Mouse (Mus musculus) cerebellum, adult 9-10 months (tissue): ENCODE results near the gene Syne1.
A peak's percentile ranks its signal among the peaks of the same experiment; 100 is the strongest.

ENCODE experiments used
- DNase-seq: peaks from one replicate; pipeline ENCODE4 v3.0.0; 2022

Gene Syne1

GRCm38 (mm10) chr10:5124757-5125156, 426.5 kb downstream of the Syne1 start:
- peak; percentile 56 for DNase-seq

GRCm38 (mm10) chr10:5116720-5117119, 434.6 kb downstream of the Syne1 start:
- DNase-seq, result no peak

- no peak for DNase-seq
Measured at GRCm38 (mm10) chr10:5116155-5116554, 435.1 kb downstream of the Syne1 start.

- DNase-seq, result no peak
Measured at GRCm38 (mm10) chr10:5110773-5111172, 440.5 kb downstream of the Syne1 start.

- no peak for DNase-seq
Measured at GRCm38 (mm10) chr10:5097754-5098137, 453.5 kb downstream of the Syne1 start.

GRCm38 (mm10) chr10:5096996-5097753, 454.1 kb downstream of the Syne1 start:
- DNase-seq, result no peak

- no peak for DNase-seq
Measured at GRCm38 (mm10) chr10:5089133-5089532, 462.1 kb downstream of the Syne1 start.

GRCm38 (mm10) chr10:5087336-5087735, 463.9 kb downstream of the Syne1 start:
- DNase-seq, result no peak

- no peak for DNase-seq
Measured at GRCm38 (mm10) chr10:5086329-5086728, 465.0 kb downstream of the Syne1 start.

- DNase-seq, result no peak
Measured at GRCm38 (mm10) chr10:5085792-5086191, 465.5 kb downstream of the Syne1 start.

GRCm38 (mm10) chr10:5083716-5084115, 467.6 kb downstream of the Syne1 start:
- DNase-seq, result no peak

GRCm38 (mm10) chr10:5079945-5080468, 471.3 kb downstream of the Syne1 start:
- peak; percentile 53 for DNase-seq

- DNase-seq, result no peak
Measured at GRCm38 (mm10) chr10:5075724-5076123, 475.6 kb downstream of the Syne1 start.

- DNase-seq, result no peak
Measured at GRCm38 (mm10) chr10:5072054-5072453, 479.2 kb downstream of the Syne1 start.

- DNase-seq, result no peak
Measured at GRCm38 (mm10) chr10:5070941-5071231, 480.4 kb downstream of the Syne1 start.

- DNase-seq, result no peak
Measured at GRCm38 (mm10) chr10:5070168-5070940, 480.9 kb downstream of the Syne1 start.

- peak; percentile 68 for DNase-seq
Measured at GRCm38 (mm10) chr10:5068676-5069265, 482.5 kb downstream of the Syne1 start, which contains the start of gene Gm10097. Gene Gm10097, plus strand, starts transcription at chr10:5069192.

- no peak for DNase-seq
Measured at GRCm38 (mm10) chr10:5067113-5067512, 484.2 kb downstream of the Syne1 start.

GRCm38 (mm10) chr10:5059983-5060382, 491.3 kb downstream of the Syne1 start:
- DNase-seq, result no peak

- DNase-seq, result no peak
Measured at GRCm38 (mm10) chr10:5058876-5059275, 492.4 kb downstream of the Syne1 start.

- no peak for DNase-seq
Measured at GRCm38 (mm10) chr10:5057661-5058060, 493.6 kb downstream of the Syne1 start.

GRCm38 (mm10) chr10:5056940-5057339, 494.3 kb downstream of the Syne1 start:
- DNase-seq, result no peak

GRCm38 (mm10) chr10:5056243-5056735, 495.0 kb downstream of the Syne1 start:
- DNase-seq, result no peak

- no peak for DNase-seq
Measured at GRCm38 (mm10) chr10:5045671-5046070, 505.6 kb downstream of the Syne1 start.
